Mouse (Mus musculus) cerebellum, adult 2 months (tissue): ENCODE measurements around the gene Suclg1. TPM values are rescaled to one million over a fixed set of nuclear protein-coding genes. Genes with fewer than 3 reads are reported as not detected.

Experiments
- DNase-seq, 2 experiments: peaks; one replicate each; pipeline ENCODE4 v3.0.0; 2021
- H3K27ac ChIP-seq: fragments of 200-500 bp; 2 replicates; pipeline ENCODE4 v1.5.1; 2012; ENCODE audit warnings: low read length, control low read depth, inconsistent platforms; ENCODE audit not compliant: insufficient read depth
- H3K27me3 ChIP-seq: fragments of 200-500 bp; 2 replicates; pipeline ENCODE4 v1.6.1; 2012; ENCODE audit warnings: inconsistent platforms, mild to moderate bottlenecking, low read length, moderate library complexity; ENCODE audit not compliant: control insufficient read depth, insufficient read depth
- H3K4me1 ChIP-seq: fragments of 200-500 bp; 2 replicates; pipeline ENCODE4 v1.6.1; 2011; ENCODE audit warnings: low read length; ENCODE audit not compliant: control insufficient read depth, insufficient read depth
- H3K4me3 ChIP-seq: fragments of 200-500 bp; replicated peaks from 2 replicates; pipeline ENCODE3; 2011; ENCODE audit warnings: mild to moderate bottlenecking, low read depth, low read length, control low read depth; ENCODE audit not compliant: insufficient read depth
- CTCF ChIP-seq: fragments of 200-500 bp; IDR thresholded peaks from 2 replicates; pipeline ENCODE4 v1.5.1; 2011; ENCODE audit warnings: low read depth, mild to moderate bottlenecking, control low read depth, low read length, moderate library complexity, borderline replicate concordance; ENCODE audit not compliant: insufficient read depth
- POLR2A ChIP-seq: fragments of 200-500 bp; IDR thresholded peaks from 2 replicates; pipeline ENCODE4 v1.6.1; 2011; ENCODE audit warnings: low read length, control low read depth, borderline replicate concordance; ENCODE audit not compliant: insufficient read depth
- WGBS: fragments of 180-500 bp; shearing (Covaris S2); methylation state at CpG from one replicate; pipeline ENCODE4 v1.1.7; 2018; 5-methylcytosine and 5-hydroxymethylcytosine counted together
- polyA plus RNA-seq: library from polyadenylated mRNA; depleted of rRNA; stranded (reverse); fragments of >200 nt; gene quantifications from 2 replicates; pipeline ENCODE4 v1.2.3, GENCODE M21; 2012

The Suclg1 gene
- polyA plus RNA-seq, 1 experiment = 210 TPM

DNA sequence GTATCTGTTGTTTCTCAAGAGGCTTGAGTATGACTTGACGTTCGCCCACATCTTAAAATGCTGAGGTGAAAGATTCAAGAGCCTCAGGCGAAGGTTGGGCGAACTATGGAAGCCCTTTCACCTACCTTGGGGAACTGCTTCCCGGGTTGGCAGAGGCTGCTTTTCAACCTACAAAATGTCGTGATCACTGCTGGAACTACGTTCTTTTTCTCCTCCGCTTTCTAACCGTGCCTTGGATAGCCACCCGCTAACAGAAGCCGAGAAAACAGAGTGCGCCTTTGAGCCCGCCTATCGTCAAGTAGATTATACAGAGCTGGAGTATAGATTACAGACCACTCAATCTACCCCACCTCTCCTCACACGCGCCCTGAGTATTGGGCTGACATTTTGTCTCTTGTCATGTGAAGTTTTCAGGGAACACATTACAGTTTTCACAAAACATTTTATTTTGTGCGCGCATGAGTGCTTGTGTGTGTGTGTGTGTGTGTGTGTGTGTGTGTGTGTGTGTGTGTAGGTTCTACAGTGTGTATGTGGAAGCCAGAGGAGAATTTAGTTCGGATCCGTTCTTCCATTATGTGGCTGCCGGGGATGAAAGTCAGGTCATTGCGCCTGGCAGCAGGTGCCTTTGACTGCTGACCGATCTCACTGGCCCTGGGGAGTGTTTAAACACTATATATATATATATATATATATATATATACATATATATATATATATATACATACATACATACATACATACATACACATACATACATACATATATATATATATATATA is 26.0 kb upstream of the Suclg1 start:
- Histone ChIP-seq H3K4me3 (peak overlapping the region; percentile 43), H3K27ac (no peak overlapping the region), H3K27me3 (no peaks in the 10 kb centered on the region), H3K4me1 (0 out of 2 replicates have a peak, but pooled peaks cover 4% of the 10 kb centered on the region)
- TF ChIP-seq POLR2A = no peak
- TF ChIP-seq CTCF = no peak
- 29% methylated on average over 23 of the region's 23 CpGs for WGBS
- DNase-seq = peak in 1 of 2 experiments; percentile 14

DNA sequence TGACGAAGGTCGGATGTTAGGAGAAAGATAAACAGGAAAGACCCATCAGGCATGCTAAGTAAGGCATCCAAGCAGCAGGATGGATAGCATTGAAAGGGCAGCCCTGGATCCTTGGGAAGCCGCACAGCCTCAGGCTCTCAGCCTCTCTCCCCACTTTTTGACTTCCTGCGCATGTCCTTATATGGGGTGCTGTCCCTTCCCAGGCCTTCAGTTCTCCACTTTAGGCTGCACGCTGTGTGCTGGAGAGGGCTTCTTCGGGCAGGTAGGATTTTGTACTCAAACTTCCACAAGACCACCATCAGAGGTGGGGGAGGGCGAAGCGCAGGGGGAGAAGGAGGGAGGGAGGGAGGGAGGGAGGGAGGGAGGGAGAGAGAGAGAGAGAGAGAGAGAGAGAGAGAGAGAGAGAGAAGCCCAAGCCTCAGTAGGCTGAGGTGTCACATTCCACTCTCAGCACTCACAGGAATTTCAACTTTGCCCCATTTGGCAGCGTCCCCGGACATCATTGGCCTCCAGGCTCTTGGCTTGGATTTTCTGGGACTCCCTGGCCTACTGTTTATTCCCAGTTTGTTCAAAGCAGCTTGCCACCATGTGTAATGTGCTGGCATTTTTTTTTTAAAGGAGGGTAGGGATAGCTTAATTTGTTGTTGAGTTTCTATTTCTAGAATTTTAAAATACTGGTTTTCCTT is 25.2 kb upstream of the Suclg1 start:
- Histone ChIP-seq H3K4me3 (no peak overlapping the region), H3K27ac (no peak overlapping the region), H3K27me3 (no peaks in the 10 kb centered on the region), H3K4me1 (0 out of 2 replicates have a peak, but pooled peaks cover 4% of the 10 kb centered on the region)
- TF ChIP-seq CTCF (no peak), POLR2A (no peak)
- 19% methylated on average over 8 of the region's 10 CpGs for WGBS
- peak; percentile 67 to 74 for DNase-seq

DNA sequence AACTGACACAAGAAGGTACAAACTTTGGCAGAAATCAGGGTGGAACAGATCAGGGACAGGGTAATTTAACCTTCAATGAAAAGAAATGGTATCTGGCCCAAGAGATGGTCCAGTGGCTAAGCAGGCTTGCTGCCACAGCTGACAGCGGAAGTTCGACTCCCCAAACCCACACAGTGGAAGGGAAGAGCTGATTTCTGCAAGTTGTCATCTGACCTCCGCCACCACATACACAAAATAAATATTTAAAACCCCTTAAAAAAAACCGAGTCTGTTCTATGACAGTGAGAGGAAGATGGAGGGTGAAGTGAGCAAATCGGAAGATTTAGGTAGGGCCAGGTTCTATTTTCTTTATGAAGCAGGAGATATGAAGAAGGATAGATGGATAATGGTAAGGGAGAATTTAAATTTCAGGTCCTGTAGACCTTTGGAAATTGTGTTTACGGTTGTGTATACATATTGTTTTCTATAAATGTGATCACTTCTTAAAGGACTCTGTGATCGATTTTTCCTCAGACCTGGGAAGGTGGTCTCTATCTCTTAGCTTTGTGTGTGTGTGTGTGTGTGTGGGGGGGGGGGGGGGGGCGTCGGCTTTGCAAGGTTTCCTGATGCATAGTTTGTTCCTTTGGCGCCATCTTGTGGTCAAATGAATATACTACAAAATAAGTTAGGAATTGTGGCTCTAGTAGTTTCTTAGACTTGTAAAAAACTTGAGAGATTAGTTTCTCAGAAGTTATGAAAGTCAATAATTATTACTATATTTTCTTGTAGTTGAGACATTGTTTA is 20.6 kb upstream of the Suclg1 start:
- 44% methylated on average over 10 of the region's 10 CpGs for WGBS
- peak in 1 of 2 experiments; percentile 27 for DNase-seq

DNA sequence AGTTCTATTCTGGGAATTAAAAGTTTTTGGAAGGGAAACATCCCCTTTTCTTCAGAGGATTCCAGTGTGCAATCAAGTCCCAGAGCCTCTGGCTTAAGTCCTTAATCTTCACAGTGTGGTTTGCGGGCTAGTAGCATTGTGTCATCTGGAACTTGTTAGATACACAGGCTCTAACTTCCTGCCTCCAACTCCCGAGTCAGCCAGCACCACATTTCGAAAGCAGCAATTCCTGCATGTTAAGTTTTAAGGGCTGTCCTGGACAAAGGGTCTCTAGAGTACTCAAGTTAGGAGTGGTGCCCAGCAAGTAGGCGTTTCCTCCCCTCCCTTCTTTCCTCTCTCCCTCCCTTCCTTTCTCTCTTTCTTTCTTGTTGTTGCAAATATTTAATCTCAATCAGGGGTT is 19.8 kb upstream of the Suclg1 start:
- no peak for TF ChIP-seq CTCF
- TF ChIP-seq POLR2A = no peak
- no peaks in the 10 kb centered on the region for H3K27me3 ChIP-seq
- no peak for DNase-seq
- no peak overlapping the region for H3K4me3 ChIP-seq
- H3K27ac ChIP-seq = no peak overlapping the region
- H3K4me1 ChIP-seq = no peaks in the 10 kb centered on the region
- WGBS = 57% methylated on average over 4 of the region's 4 CpGs

More for the DNA sequence above, 20.6 kb upstream of the Suclg1 start:
- TF ChIP-seq CTCF (peak; percentile 18; the same call in 1 of the 2 replicates), POLR2A (no peak)
- Histone ChIP-seq H3K27ac (no peak overlapping the region), H3K27me3 (no peaks in the 10 kb centered on the region), H3K4me3 (no peak overlapping the region), H3K4me1 (0 out of 2 replicates have a peak, but pooled peaks cover 4% of the 10 kb centered on the region)

DNA sequence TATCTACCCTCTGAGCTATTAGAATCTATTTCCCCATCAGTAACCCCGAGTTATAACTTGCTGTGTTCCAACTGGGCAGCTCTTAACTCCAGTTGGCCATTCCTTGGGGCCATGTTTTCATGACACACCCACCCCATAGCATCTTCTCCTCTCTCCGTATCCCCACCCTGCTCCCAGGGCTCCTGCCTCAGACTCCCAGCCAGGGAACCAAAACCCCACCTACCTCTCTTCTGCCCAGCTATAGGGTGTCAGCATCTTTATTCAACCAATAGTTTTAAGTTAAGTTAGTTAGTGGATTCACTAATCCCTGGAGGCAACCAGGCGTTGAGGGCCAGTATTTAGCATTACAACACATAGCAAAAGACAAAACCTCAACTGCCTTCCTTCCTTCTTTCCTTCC is 19.3 kb upstream of the Suclg1 start:
- DNase-seq = no peak
- TF ChIP-seq CTCF (no peak), POLR2A (no peak)
- Histone ChIP-seq H3K27me3 (no peaks in the 10 kb centered on the region), H3K4me1 (no peaks in the 10 kb centered on the region), H3K4me3 (no peak overlapping the region), H3K27ac (no peak overlapping the region)
- 66% methylated on average over 3 of the region's 3 CpGs for WGBS

DNA sequence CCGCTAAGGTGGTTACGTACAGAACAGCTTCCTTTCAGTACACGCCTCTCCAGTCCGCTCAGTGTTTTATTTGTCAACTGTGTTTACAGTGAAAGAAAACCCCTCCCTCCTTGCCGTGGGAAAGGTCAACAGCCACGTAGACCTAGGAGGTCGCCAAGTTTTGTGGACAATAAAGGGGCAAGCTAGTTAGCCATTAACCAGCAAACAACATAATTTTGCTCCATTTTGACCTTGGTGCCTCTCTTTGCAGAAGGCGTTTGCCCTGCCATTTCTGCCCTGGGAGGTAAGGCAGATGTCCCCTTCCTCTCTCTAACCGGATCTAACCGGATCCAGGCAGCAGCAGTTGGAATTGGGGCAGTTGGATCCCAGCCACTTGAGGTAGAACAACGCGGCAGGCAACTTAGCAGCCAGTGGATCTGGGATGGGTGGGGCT is 16.0 kb upstream of the Suclg1 start:
- H3K27ac ChIP-seq = no peak overlapping the region
- no peaks in the 10 kb centered on the region for H3K27me3 ChIP-seq
- no peaks in the 10 kb centered on the region for H3K4me1 ChIP-seq
- WGBS = 58% methylated on average over 12 of the region's 12 CpGs
- no peak overlapping the region for H3K4me3 ChIP-seq
- TF ChIP-seq CTCF = no peak
- TF ChIP-seq POLR2A = no peak
- DNase-seq = no peak

DNA sequence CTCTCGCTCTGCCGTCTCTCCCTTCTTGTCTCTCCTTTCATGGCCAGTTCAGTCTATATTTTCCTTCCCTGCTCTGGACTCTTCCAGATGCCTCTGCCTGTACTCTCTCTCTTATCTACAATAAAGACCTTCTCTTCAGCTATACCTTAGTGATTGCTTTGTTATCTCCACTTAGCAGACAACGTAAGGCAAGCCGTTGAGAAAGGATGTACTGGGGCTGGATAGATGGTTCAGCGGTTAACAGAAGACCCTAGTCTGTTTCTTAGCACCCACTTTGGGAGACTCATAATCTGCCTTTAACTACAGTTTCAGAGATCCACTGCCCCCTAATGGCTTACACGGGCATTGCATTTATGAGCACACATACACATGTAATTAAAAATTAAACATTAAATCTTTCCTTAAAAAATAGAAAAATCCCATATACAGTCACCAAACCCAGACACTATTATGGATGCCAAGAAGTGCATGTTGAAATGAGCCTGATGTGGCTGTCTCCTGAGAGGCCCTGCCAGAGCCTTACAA is 14.9 kb upstream of the Suclg1 start:
- Histone ChIP-seq H3K27me3 (no peaks in the 10 kb centered on the region), H3K4me3 (no peak overlapping the region), H3K4me1 (no peaks in the 10 kb centered on the region), H3K27ac (no peak overlapping the region)
- DNase-seq = no peak
- WGBS = 94% methylated on average over 6 of the region's 6 CpGs
- TF ChIP-seq POLR2A (no peak), CTCF (no peak)

DNA sequence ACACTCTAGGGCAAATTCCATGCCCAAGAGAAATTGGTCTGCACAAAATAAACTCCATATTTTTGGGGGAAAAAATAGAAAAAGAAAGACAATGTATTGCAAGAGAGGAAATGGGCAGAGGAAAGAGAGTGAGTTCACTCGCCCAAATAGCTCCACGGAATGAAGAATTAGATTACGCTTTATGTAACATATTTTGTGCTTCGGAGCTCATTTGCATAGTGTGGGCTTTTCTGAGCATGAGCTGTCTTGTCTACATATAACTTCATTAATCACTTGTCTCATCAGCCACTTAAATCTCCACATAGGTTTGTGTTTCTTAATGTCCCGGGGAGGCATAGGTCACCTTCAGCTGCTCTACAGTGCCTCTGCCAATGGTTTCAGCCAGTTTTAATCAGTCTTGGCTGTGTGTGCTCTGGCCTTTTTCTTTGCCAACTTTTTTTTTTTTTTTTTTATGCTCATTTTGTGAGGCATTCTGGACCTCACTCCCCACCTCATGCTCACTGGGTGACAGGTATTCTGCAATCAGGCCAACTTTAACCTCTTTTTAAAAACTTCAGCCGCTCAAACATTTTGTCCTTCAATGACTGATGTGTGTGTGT is 13.8 kb upstream of the Suclg1 start:
- Histone ChIP-seq H3K4me3 (no peak overlapping the region), H3K27me3 (no peaks in the 10 kb centered on the region), H3K4me1 (no peaks in the 10 kb centered on the region), H3K27ac (no peak overlapping the region)
- WGBS = 48% methylated on average over 6 of the region's 6 CpGs
- TF ChIP-seq POLR2A = no peak
- no peak for TF ChIP-seq CTCF
- DNase-seq = no peak
